16 mouse cellular contexts compared by ENCODE assay signal in genomic region chr7:49202971-49203370, GRCm38 (mm10).
DNase-seq lines count a peak whose midpoint lies in the region; ATAC-seq lines count a peak whose summit lies in the region.
"Had no signal": no experiment of that assay in that cellular context is flagged by ENCODE, and none has a peak within 500 bp of the region (broad histone marks: within the 10 kb centered on the region; RNA-seq: fewer than 3 reads in every experiment).

No protein-coding gene starts in this region.

- ATAC-seq in cerebellum, adult (ENCODE audit: insufficient number of reproducible peaks, low FRiP score, low TSS enrichment): peak; percentile 20; the same call in 1 of the 2 replicates
- ATAC-seq in hindbrain, embryonic 13.5 days (ENCODE audit: low FRiP score): no peak
- ATAC-seq in hindbrain, embryonic 14.5 days (ENCODE audit: low FRiP score): no peak
- ATAC-seq in hematopoietic stem cell, adult 5-6 weeks (replicated peaks in 1 of 2; ENCODE audit: insufficient read depth in 1 of 2, low FRiP score in 2 of 2, low TSS enrichment in 1 of 2, low read depth in 1 of 2, poor library complexity in 2 of 2, severe bottlenecking in 2 of 2): peak; percentile 54 to 56; a peak in 3 of 4 replicates
- 0 out of 2 replicates have a peak, but pooled peaks have one; percentile 10 for ATAC-seq in megakaryocyte, adult 5-6 weeks (ENCODE audit: poor library complexity, severe bottlenecking)

- H3K4me2 ChIP-seq in hindbrain, embryonic 13.5 days: no peak overlapping the region
- no peak overlapping the region for H3K4me2 ChIP-seq in hindbrain, embryonic 14.5 days (replicated peaks)
- H3K4me2 ChIP-seq: embryonic facial prominence, embryonic 13.5 days; midbrain, embryonic 11.5 days had no signal

- H3K9me3 ChIP-seq in hindbrain, embryonic 13.5 days: no peaks in the 10 kb centered on the region
- no peaks in the 10 kb centered on the region for H3K9me3 ChIP-seq in hindbrain, embryonic 14.5 days (ENCODE audit: control insufficient read depth, low read length)
- H3K9me3 ChIP-seq: embryonic facial prominence, embryonic 13.5 days had no signal

- no peak for DNase-seq in cerebellum, adult 9-10 months
- DNase-seq in hindbrain, embryonic 14.5 days (ENCODE audit: low spot score): no peak
- DNase-seq in spleen, postnatal 36 days (ENCODE audit: low spot score in 2 of 2): no peak
- DNase-seq in retina, embryonic 14.5 days (ENCODE audit: low spot score): no peak
- DNase-seq: adrenal gland, postnatal 10 days; heart, adult 11 months; kidney, adult 2 months; kidney, postnatal 14 days; lung, adult 18-20 months; lung, postnatal 36 days had no signal

- H3K27me3 ChIP-seq in hindbrain, embryonic 13.5 days: no peaks in the 10 kb centered on the region
- no peaks in the 10 kb centered on the region for H3K27me3 ChIP-seq in hindbrain, embryonic 14.5 days (ENCODE audit: control insufficient read depth, insufficient read depth, low read length)
- H3K27me3 ChIP-seq: embryonic facial prominence, embryonic 13.5 days had no signal

- no peak overlapping the region for H3K4me3 ChIP-seq in hindbrain, embryonic 13.5 days
- no peak overlapping the region for H3K4me3 ChIP-seq in hindbrain, embryonic 14.5 days (replicated peaks; ENCODE audit: low read length)
- H3K4me3 ChIP-seq: embryonic facial prominence, embryonic 13.5 days had no signal

- no peak overlapping the region for H3K9ac ChIP-seq in hindbrain, embryonic 13.5 days
- no peak overlapping the region for H3K9ac ChIP-seq in hindbrain, embryonic 14.5 days
- H3K9ac ChIP-seq: embryonic facial prominence, embryonic 13.5 days had no signal

- 0 out of 2 replicates have a peak overlapping the region, but pooled peaks have one; percentile 23 for H3K27ac ChIP-seq in hindbrain, embryonic 13.5 days
- no peak overlapping the region for H3K27ac ChIP-seq in hindbrain, embryonic 14.5 days
- H3K27ac ChIP-seq: embryonic facial prominence, embryonic 13.5 days had no signal

- peaks cover 43% of the 10 kb centered on the region for H3K4me1 ChIP-seq in hindbrain, embryonic 13.5 days (replicated peaks)
- peaks cover 6% of the 10 kb centered on the region; the same call in 1 of the 2 replicates for H3K4me1 ChIP-seq in hindbrain, embryonic 14.5 days (replicated peaks; ENCODE audit: control insufficient read depth, insufficient read depth, low read length)
- H3K4me1 ChIP-seq: embryonic facial prominence, embryonic 13.5 days had no signal

- 60% methylated on average over 4 of the region's 4 CpGs for WGBS in hindbrain, embryonic 13.5 days
- WGBS in hindbrain, embryonic 14.5 days: 77% methylated on average over 4 of the region's 4 CpGs

- H3K36me3 ChIP-seq in hindbrain, embryonic 13.5 days: no peaks in the 10 kb centered on the region
- H3K36me3 ChIP-seq in hindbrain, embryonic 14.5 days (replicated peaks; ENCODE audit: control insufficient read depth, insufficient read depth): no peaks in the 10 kb centered on the region
- H3K36me3 ChIP-seq: embryonic facial prominence, embryonic 13.5 days had no signal

Comparison
In these comparisons a context has a peak if more than half of its experiments do, and no peak if none do; other contexts are left out.
1. ATAC-seq: peak in cerebellum, adult (single experiment), hematopoietic stem cell, adult 5-6 weeks (2 of 2) and megakaryocyte, adult 5-6 weeks (single experiment); none in hindbrain, embryonic 13.5 days (single experiment) and hindbrain, embryonic 14.5 days (single experiment).